Mouse (Mus musculus) yolk sac, embryonic 10.5 days (tissue): Measurements from ENCODE around the gene Ccdc50.

ENCODE experiments used
- DNase-seq: peaks from one replicate; pipeline ENCODE4 v3.0.0-alpha.2; 2017; ENCODE audit warnings: low spot score

Gene Ccdc50

DNA sequence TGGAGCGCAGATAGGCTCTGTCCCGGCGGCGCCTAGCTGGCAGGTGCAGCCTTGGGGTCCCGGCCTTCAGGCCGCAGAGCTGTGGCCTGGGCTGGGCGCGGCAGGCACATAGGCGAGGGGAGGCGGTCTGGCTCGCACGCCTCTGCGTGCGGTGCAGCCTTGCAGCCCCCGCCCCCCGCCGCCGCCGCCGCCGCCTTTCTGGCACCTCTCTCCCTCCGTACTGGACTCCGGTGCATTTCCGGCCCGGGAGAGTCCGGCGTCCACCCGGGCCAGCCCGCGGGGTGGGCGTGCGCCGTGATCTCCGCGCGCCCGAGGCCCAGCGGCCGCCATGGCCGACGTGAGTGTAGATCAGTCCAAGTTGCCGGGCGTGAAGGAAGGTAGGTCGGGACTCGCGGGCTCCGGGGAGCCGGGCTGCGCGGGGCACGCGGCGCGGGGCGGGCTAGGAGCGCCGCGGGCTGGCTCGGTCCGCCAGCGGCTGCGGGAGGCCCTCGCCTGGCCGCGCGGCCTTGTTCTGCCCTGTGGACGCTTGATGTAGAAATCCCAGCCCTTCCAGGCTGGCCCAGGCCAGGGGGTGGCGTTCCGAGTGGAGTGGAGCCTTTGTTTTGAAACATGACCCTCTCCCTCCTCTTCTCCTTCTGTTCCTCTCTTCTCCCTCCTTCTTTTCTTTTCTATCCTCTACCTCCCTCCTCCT lies at the start of gene Ccdc50:
Gene Ccdc50 (plus strand): TSS at position 109 of the 691 bp plus-strand sequence.
- peak; percentile 89 for DNase-seq

DNA sequence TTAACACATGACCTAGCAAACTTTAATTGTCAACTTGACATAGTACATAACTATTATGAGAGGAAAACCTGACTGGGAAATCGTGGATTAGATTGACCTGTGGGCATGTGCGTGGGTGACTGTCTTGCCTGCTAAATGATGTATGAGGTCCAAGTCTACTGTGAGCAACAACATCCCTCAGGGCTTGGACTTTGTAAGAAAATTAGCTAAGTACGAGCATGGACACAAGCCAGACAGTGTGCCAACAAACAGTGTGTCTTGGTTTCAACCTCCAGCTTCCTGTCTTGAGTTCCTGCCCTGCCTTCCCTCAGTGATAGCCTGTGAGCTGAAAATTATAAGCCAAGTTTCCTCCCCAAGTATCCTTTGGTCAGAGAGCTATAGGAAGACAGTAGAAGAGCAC lies 41.1 kb upstream of the Ccdc50 start:
- DNase-seq: no peak

DNA sequence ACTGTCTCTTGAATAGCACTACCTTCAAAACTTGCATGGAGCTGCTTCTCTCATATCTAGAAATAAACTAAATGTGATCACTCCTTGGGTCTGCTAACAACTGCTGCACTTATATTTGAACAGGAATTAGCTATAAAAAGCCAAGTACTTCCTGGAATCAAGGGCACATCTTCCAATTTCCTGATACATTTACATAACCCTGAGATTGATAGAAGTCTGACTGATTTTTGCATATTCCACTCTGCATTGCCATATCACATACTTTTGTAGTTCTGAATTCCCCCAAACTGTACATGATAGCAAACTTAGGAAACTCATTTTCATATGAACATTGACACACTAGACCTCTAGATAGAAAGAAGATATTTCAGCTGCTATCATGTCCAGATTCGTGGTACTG lies 40.3 kb upstream of the Ccdc50 start:
- DNase-seq: no peak

DNA sequence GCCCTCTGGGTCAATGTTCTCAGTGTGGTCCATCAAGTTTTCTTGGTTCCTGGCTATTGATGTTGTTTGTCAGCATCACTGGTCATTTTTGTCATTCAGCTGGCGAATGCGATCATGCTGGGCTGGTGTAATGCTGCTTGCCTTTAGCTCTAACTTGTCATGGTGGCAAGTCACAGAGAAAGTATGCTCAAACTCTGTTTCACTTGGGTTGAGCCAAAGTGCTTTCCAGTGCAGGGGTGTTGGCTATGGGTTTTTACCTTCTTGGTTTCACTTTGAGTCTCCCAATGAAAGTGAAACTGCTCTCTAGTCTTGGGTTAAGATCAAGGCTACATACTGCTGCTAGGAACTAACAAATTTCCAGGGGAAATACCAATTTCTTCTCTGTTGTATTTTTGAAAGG lies 39.4 kb upstream of the Ccdc50 start:
- no peak for DNase-seq

- DNase-seq: no peak
These were observed 38.7 kb upstream of the Ccdc50 start for GRCm38 (mm10) chr16:27349878-27350532.

GRCm38 (mm10) chr16:27354464-27354863 lies 34.2 kb upstream of the Ccdc50 start:
- no peak for DNase-seq

DNA sequence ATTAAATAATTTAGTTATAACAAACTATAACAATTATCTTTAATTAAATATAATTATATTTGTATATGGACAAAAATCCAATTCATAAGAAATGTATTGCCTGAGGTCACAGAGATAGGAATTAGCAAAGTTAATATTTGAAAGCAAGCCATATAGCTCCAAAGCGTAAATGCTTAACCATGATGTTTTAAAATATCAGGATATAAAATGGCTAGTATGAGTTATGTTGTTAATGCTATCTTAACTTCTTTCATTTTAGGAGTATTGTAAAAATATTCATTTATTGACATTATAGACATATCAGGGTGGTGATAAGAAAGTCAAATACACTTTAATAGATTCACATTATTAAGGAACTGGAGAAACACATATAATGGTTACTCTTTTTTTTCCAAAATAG lies 28.6 kb upstream of the Ccdc50 start:
- DNase-seq: no peak

- no peak for DNase-seq
These were observed 18.5 kb upstream of the Ccdc50 start, which contains the start of gene Uts2b for GRCm38 (mm10) chr16:27370191-27370590. Gene Uts2b, minus strand, starts transcription at chr16:27370239.

DNA sequence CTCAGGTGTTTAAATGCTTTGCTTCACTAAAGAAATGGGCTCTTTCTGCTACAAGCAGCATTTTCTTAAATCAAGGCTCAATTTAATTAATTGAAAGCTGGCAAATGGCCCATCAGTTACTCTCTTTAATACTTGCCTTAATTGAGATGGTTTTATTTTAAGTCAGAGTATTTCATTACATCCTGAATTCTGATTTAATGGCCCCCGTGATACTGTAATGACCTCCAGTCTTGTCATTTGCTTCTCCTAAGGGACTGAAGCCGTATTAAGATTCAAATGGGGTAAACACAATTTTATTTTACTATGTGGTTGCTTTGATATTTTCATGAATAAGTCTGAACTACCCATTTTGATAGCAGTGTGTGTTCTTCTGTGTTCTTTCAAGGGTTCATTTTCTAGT lies 18.0 kb upstream of the Ccdc50 start:
- no peak for DNase-seq

DNA sequence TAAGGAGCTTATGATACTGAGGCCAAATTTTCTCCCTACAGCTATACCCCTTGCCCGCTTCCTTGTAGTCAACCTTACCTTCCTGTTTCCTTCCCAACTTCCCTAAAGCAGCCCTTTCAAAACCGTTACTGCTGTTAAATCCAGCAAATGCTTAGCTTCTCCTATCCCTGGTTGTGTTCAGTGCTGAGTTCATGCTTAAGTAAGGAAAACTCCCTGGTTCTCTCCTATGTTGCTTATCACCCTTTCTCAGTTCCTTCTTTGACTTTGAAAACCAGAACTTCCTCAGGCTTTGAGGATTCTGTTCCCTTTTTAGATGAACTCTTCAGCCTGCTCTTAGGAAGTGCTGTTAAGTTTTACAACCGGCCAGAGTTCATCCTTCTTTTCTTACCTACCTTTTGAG lies 14.5 kb upstream of the Ccdc50 start:
- no peak for DNase-seq

DNA sequence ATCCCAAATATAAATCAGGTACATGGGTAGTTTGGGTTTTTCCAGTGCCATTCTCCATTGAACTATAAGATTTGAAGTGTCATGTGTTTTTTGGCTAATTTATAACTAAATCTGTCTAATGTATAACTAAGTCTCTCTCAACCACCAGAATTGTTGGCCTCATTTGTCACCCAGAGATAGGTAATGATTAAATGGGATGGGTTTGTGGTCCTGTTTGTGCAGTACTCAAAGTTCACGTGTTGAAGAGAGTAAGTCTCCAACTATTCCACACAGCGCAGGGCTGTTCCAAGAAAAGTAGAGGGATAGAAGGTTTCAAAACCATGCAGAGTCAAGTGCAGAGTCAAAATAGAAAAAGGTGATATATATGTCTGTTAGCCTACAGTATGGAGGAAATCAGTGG lies 13.4 kb upstream of the Ccdc50 start:
- DNase-seq: peak; percentile 61

- no peak for DNase-seq
These were observed 12.1 kb upstream of the Ccdc50 start for GRCm38 (mm10) chr16:27376556-27376955.

GRCm38 (mm10) chr16:27382217-27382616 lies 6.5 kb upstream of the Ccdc50 start:
- DNase-seq: no peak

DNA sequence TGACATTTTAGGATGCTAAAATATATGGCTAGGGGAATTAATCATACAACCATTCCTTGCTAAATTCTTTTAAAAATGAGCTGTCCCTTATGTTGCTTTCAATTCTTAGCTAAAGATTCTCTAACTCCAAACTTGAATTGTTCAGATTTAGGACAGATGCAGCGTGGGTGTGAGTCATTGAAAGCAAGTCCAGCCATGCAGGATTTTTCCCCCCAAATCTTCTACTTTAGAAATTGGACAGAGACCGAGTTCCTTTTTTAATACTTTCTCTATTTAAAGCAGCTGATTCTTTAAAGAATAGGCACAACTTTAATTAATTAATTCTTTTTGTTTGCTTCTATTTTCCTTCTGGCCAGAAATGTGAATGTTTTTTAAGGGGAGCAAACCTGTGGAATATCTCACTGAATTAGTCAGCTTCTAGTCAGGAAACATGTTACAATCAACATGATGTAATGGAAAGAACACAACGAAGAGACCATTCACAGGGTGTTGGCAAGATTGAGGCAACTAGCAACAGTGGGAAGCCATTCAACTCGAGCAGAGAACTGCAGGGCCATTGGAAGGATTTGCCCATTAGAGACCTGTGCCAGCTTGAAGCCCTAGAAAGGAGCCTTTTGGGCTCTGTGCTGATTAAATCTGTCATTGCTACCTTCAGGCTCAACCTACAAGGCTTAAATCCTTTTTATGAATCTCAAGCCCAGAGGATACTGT lies 3.6 kb upstream of the Ccdc50 start:
- DNase-seq: no peak

DNA sequence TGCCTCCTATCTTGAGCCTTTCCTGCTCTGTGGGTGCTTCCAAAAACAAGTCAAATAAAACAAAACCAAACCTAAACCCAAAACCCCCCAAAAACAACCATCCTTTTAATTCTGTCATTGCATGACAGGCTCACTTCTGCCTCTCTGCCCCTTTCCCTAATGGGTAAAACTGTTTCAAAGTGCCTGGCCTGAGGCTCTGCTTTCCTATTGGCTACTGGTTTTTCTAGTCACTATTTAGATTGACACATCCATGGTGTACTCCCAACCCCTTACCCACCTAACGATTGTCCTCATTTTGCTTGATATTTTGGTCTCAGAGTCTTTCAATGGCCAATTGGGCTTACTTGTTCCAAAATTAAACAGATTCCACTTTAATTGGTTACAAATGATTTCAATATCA lies 3.0 kb upstream of the Ccdc50 start:
- DNase-seq: no peak

GRCm38 (mm10) chr16:27386850-27387407 lies 1.7 kb upstream of the Ccdc50 start:
- no peak for DNase-seq

GRCm38 (mm10) chr16:27387634-27388611 lies 746 bp upstream of the Ccdc50 start:
- DNase-seq: peak; percentile 75

GRCm38 (mm10) chr16:27389534-27390282 lies 1.0 kb downstream of the Ccdc50 start:
- DNase-seq: peak; percentile 26

DNA sequence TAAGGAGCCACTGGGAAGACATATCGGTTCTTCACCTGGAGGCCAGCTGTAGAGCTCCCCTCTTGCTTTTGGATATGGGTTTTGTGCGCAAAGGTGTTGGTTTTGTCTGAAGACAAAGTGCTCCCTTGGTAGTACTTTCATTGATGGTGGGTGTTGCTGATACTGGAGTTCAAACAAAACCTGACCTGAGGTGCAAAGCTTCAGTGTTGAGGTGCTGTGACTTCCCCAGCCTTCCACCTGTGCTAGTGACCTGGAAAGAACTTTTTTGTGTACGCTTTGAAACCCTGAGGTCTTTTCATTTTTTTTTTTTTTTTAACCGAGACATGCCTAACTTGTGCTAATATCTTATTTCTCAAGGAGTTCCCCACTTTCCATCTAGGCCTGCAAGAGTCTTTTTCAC lies 1.6 kb downstream of the Ccdc50 start:
- DNase-seq: no peak

DNA sequence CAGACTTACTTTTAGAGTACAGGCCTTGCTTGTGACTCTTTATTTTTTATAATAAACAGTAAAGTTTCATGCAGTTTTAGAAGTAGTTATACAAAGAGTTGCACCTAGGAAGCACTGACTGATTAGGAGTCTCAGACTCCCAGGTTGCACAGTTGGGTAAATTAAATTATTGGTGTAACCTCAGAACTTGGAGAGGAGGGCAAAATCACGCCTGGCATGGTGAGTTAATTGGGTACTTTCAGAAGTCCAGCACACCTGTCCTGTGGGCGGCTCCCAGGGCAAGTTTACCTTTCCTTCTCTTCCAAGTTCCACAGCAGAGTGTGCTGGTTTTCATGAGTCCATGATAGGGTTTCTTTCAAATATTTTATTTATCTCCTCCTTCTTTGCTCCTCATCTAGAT lies 3.2 kb downstream of the Ccdc50 start:
- DNase-seq: no peak
